Mouse (Mus musculus): ENCODE results near the gene S1pr4.

The S1pr4 gene

GRCm38 (mm10) chr10:81519227-81519977 lies 19.5 kb upstream of the S1pr4 start:
- no peak for DNase-seq (ENCODE audit: low read depth, low spot score)

- DNase-seq (ENCODE audit: low read depth, low spot score), result no peak
Observed at GRCm38 (mm10) chr10:81518546-81518945, 18.6 kb upstream of the S1pr4 start.

GRCm38 (mm10) chr10:81517227-81517626 lies 17.3 kb upstream of the S1pr4 start:
- no peak for DNase-seq (ENCODE audit: low read depth, low spot score)

GRCm38 (mm10) chr10:81513798-81514197 lies 13.9 kb upstream of the S1pr4 start:
- no peak for DNase-seq (ENCODE audit: low read depth, low spot score)

- no peak for DNase-seq (ENCODE audit: low read depth, low spot score)
Observed at GRCm38 (mm10) chr10:81510246-81510810, 10.4 kb upstream of the S1pr4 start.

- no peak for DNase-seq (ENCODE audit: low read depth, low spot score)
Observed at GRCm38 (mm10) chr10:81507691-81508489, 8.0 kb upstream of the S1pr4 start.

- DNase-seq (ENCODE audit: low read depth, low spot score), result no peak
Observed at GRCm38 (mm10) chr10:81507095-81507494, 7.2 kb upstream of the S1pr4 start.

GRCm38 (mm10) chr10:81505016-81505664 lies 5.2 kb upstream of the S1pr4 start:
- DNase-seq (ENCODE audit: low read depth, low spot score), result no peak

- peak; percentile 66 for DNase-seq (ENCODE audit: low read depth, low spot score)
Observed at GRCm38 (mm10) chr10:81502658-81503057, 2.7 kb upstream of the S1pr4 start.

GRCm38 (mm10) chr10:81501863-81502262 lies 1.9 kb upstream of the S1pr4 start:
- DNase-seq (ENCODE audit: low read depth, low spot score), result no peak

- DNase-seq (ENCODE audit: low read depth, low spot score), result no peak
Observed at GRCm38 (mm10) chr10:81499250-81499901, 556 bp downstream of the S1pr4 start.

- DNase-seq (ENCODE audit: low read depth, low spot score), result no peak
Observed at GRCm38 (mm10) chr10:81498316-81499249, 1.3 kb downstream of the S1pr4 start.

- DNase-seq (ENCODE audit: low read depth, low spot score), result no peak
Observed at GRCm38 (mm10) chr10:81497401-81498270, 2.3 kb downstream of the S1pr4 start.

GRCm38 (mm10) chr10:81496969-81497368 lies 3.0 kb downstream of the S1pr4 start:
- no peak for DNase-seq (ENCODE audit: low read depth, low spot score)

GRCm38 (mm10) chr10:81496264-81496901 lies 3.5 kb downstream of the S1pr4 start, which contains the start of gene Ncln:
TSS of gene Ncln (minus strand) at chr10:81496392.
- peak; percentile 97 for DNase-seq (ENCODE audit: low read depth, low spot score)

- DNase-seq (ENCODE audit: low read depth, low spot score), result no peak
Observed at GRCm38 (mm10) chr10:81495616-81496263, 4.2 kb downstream of the S1pr4 start.

GRCm38 (mm10) chr10:81495151-81495550 lies 4.8 kb downstream of the S1pr4 start:
- no peak for DNase-seq (ENCODE audit: low read depth, low spot score)
